Mouse (Mus musculus) stomach, postnatal 0 days (tissue): ENCODE measurements at regions not wholly inside any gene's neighbourhood (a gene's known extent, or its start where the extent isn't known, plus 50 kb on each side); places are given as distances from the start of the nearest gene placed in this dataset.

ENCODE experiments used
- ATAC-seq: fragments of 200-750 bp; cut with Nextera tagmentation; 2 replicates; pipeline ENCODE4 v1.8.0; 2017; ENCODE audit not compliant: low FRiP score, low TSS enrichment
- DNase-seq: peaks from one replicate; pipeline ENCODE4 v3.0.0-alpha.2; 2016; ENCODE audit warnings: low spot score
- H3K27ac ChIP-seq: fragments of 300-500 bp; sonication (generic); replicated peaks from 2 replicates; pipeline ENCODE4 v1.5.1; 2014; ENCODE audit warnings: mild to moderate bottlenecking, control low read depth
- H3K27me3 ChIP-seq: fragments of 300-500 bp; sonication (generic); 2 replicates; pipeline ENCODE4 v1.6.1; 2014; ENCODE audit warnings: low read length; ENCODE audit not compliant: control insufficient read depth, insufficient read depth
- H3K36me3 ChIP-seq: fragments of 300-500 bp; sonication (generic); 2 replicates; pipeline ENCODE4 v1.6.1; 2014; ENCODE audit warnings: low read length, mixed read lengths; ENCODE audit not compliant: control insufficient read depth, insufficient read depth
- H3K4me1 ChIP-seq: fragments of 300-500 bp; sonication (generic); replicated peaks from 2 replicates; pipeline ENCODE4 v1.6.1; 2014; ENCODE audit warnings: antibody characterized with exemption; ENCODE audit not compliant: control insufficient read depth, insufficient read depth
- H3K4me2 ChIP-seq: fragments of 300-500 bp; sonication (generic); replicated peaks from 2 replicates; pipeline ENCODE4 v1.6.1; 2014; ENCODE audit warnings: low read depth, mild to moderate bottlenecking, control low read depth, moderate library complexity
- H3K4me3 ChIP-seq: fragments of 300-500 bp; sonication (generic); 2 replicates; pipeline ENCODE4 v1.5.1; 2014; ENCODE audit warnings: low read depth, low read length, control low read depth
- H3K9ac ChIP-seq: fragments of 300-500 bp; sonication (generic); 2 replicates; pipeline ENCODE4 v1.6.1; 2014; ENCODE audit warnings: mild to moderate bottlenecking, low read length, control low read depth, mixed read lengths
- H3K9me3 ChIP-seq: fragments of 300-500 bp; sonication (generic); 2 replicates; pipeline ENCODE4 v1.6.1; 2016; ENCODE audit warnings: low read length; ENCODE audit not compliant: control insufficient read depth
- CTCF ChIP-seq: IDR thresholded peaks from 2 replicates; pipeline ENCODE4 v1.5.1; 2016; ENCODE audit warnings: antibody characterized with exemption, low read depth, mild to moderate bottlenecking, moderate library complexity
- EP300 ChIP-seq: optimal IDR thresholded peaks from 2 replicates; pipeline ENCODE3; 2016; ENCODE audit warnings: antibody characterized with exemption
- WGBS: fragments of 180-500 bp; shearing (Covaris S2); extraction: QIAGEN DNeasy Blood & Tissue Kit; methylation state at CpG from one replicate; pipeline ENCODE4 v1.1.7; 2014; 5-methylcytosine and 5-hydroxymethylcytosine counted together

DNA sequence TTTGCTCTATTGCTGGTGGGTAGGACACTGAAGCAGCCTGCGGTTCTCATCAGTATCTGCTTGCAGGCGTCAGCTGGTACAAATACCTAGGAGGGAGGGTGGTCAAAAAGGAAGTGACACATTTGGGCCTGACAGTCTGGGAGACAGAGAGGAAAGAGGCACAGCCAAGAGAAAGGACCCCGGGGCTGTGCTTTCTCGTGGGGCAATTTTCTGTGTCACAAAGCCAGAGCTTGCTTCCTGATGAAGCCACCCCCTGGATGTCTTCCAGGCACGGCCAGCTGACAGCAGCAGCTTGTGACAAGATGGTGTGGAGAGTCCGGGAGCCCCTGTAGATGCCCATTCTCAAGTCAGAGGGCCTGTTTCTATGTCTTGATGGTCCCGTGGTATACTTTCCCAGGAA lies 1181.8 kb upstream of the A1bg start:
- Histone ChIP-seq H3K36me3 (no peaks in the 10 kb centered on the region), H3K4me2 (no peak overlapping the region), H3K4me3 (no peak overlapping the region), H3K9me3 (no peaks in the 10 kb centered on the region), H3K27me3 (no peaks in the 10 kb centered on the region), H3K9ac (no peak overlapping the region), H3K27ac (no peak overlapping the region), H3K4me1 (no peaks in the 10 kb centered on the region)
- no peak for DNase-seq
- no peak for TF ChIP-seq EP300
- no peak for TF ChIP-seq CTCF
- ATAC-seq = no peak
- WGBS = 68% methylated on average over 7 of the region's 7 CpGs

DNA sequence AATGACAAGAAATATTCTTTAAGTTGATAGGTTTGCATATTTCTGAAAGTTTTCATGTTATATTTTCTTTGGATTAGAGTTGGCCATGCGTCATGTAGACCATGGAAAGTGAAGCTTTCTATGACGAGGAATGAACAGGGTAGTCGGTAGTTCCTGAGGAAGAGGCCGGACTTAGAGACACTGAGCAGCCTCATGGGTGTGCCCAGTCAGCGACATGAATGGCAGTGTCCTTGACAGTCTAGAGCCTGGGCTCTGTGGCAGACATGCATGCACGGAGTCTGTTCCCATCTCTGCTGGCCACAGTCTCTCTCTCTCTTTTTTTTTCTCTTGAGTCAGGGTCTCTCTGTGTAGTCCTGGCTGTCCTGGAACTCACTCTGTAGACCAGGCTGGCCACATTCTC lies 1176.9 kb upstream of the A1bg start:
- TF ChIP-seq CTCF (no peak), EP300 (no peak)
- no peaks in the 10 kb centered on the region for H3K36me3 ChIP-seq
- H3K4me3 ChIP-seq = no peak overlapping the region
- no peaks in the 10 kb centered on the region for H3K27me3 ChIP-seq
- no peak for DNase-seq
- H3K4me2 ChIP-seq = no peak overlapping the region
- WGBS = 74% methylated on average over 6 of the region's 6 CpGs
- no peaks in the 10 kb centered on the region for H3K4me1 ChIP-seq
- no peaks in the 10 kb centered on the region for H3K9me3 ChIP-seq
- no peak overlapping the region for H3K27ac ChIP-seq
- no peak for ATAC-seq
- H3K9ac ChIP-seq = no peak overlapping the region

DNA sequence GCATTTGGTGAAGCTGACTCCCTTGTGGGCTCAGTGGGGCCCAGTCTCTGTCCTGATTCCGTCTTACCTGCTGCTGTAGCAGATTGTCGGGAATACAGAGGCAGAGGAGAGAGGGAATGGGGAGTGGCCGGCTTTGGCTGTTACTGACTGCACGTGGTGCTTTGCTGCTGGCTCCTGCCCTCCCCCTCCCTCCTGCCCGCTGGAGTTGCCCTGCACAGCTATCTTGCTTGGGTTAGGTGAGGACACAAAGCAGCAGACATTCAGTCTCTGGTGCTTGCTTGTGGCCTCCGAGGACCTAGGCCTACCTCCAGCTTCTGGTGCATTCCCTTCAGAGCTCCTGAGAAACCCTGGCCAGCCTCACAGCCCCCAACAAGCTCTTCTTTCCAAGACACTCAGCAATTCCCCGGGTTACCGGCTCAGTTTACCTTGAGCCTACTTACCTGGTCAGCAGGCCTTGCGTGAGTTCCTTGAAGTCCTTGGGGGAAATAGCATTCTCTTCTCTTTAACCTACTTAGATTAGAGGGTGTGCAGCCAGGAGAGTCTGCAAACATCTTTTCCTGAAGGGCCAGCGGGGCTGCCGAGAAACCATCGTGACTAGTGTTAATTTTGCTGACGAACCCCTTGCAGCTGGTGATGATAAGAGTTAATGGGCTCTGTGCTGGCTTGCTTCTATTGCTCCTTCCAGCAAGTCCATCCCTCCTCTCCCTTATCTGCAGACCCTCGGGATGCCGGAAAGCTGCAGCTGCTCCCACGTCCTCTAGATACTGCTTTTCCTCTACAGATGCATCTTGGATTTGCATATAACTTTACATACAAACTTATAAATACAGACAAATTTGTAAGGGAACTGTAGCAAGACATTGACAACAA lies 1176.2 kb upstream of the A1bg start:
- no peaks in the 10 kb centered on the region for H3K27me3 ChIP-seq
- H3K4me2 ChIP-seq = no peak overlapping the region
- DNase-seq (peak; percentile 84), ATAC-seq (peak; percentile 93)
- TF ChIP-seq CTCF (no peak), EP300 (no peak)
- H3K27ac ChIP-seq = peak overlapping the region; percentile 58; the same call in 1 of the 2 replicates
- H3K9me3 ChIP-seq = no peaks in the 10 kb centered on the region
- no peak overlapping the region for H3K4me3 ChIP-seq
- H3K4me1 ChIP-seq = no peaks in the 10 kb centered on the region
- no peaks in the 10 kb centered on the region for H3K36me3 ChIP-seq
- H3K9ac ChIP-seq = no peak overlapping the region
- WGBS = 41% methylated on average over 16 of the region's 16 CpGs

DNA sequence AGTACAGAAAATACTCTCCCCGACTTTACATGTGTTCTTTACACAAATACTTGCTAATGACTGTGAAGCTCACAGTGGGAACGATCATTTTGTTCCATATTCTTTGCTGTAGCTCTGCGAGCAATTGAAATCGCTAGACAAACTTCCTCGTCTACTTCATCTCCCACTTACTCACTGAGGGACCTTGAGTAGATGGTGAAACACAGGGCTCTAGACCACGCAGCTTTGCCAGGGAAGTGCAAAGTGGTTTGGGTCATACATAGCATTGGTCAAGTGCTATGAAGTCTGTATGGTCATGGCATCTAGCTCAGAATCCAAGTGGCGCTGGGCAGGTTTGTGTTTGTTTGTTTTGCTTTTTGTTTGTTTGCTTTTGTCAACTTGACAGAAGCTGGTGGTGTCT lies 1174.0 kb upstream of the A1bg start:
- H3K36me3 ChIP-seq = no peaks in the 10 kb centered on the region
- DNase-seq (no peak), ATAC-seq (no peak)
- TF ChIP-seq EP300 = no peak
- no peak for TF ChIP-seq CTCF
- H3K9me3 ChIP-seq = no peaks in the 10 kb centered on the region
- no peak overlapping the region for H3K4me2 ChIP-seq
- H3K4me1 ChIP-seq = no peaks in the 10 kb centered on the region
- H3K9ac ChIP-seq = no peak overlapping the region
- H3K27me3 ChIP-seq = no peaks in the 10 kb centered on the region
- 88% methylated on average over 7 of the region's 7 CpGs for WGBS
- H3K4me3 ChIP-seq = no peak overlapping the region
- H3K27ac ChIP-seq = no peak overlapping the region

DNA sequence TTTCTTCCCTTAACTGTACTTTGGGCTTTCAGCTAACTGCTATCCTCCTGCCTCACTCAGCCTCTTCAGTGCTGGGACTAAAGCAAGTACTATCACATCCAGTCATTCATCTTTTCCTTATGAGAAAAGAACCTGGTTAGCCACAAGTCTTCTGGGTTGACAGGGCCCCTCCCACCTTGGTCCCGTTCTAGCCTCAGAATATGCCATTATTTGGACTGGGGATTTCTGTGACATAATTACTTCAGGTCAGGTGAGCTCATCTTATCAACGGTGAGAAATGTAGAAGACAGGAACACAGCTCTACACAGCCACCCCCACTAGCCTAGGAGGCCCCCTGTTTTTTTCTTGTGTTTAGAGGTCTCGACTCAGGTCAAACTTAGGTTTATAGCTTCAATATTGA lies 1172.4 kb upstream of the A1bg start:
- no peak overlapping the region for H3K4me3 ChIP-seq
- WGBS = 85% methylated on average over 3 of the region's 3 CpGs
- ATAC-seq = no peak

DNA sequence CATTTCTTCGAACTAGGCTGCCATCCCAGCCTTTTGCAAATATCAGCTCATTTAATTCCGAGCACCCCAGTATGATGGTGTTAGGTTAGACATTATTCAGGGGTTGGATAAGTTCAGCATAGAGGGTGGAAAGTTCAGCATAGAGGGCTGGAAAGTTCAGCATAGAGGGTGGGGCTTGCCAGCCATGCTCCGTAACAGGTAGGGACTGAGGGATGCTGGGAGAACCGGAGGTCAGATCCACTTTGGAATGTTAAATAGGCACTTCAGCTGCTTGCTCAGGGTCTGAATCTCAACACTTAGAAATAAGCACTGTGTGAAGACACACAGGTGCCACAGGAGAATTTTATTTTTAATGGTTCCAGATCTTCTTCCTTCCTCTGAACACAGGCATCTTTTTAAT lies 1170.9 kb upstream of the A1bg start:
- Histone ChIP-seq H3K4me2 (no peak overlapping the region), H3K9me3 (no peaks in the 10 kb centered on the region), H3K9ac (no peak overlapping the region), H3K4me3 (no peak overlapping the region), H3K27me3 (no peaks in the 10 kb centered on the region), H3K4me1 (no peaks in the 10 kb centered on the region), H3K36me3 (no peaks in the 10 kb centered on the region), H3K27ac (no peak overlapping the region)
- TF ChIP-seq EP300 (no peak), CTCF (no peak)
- no peak for ATAC-seq
- no peak for DNase-seq
- WGBS = 76% methylated on average over 4 of the region's 4 CpGs

More for the DNA sequence above, 1172.4 kb upstream of the A1bg start:
- Histone ChIP-seq H3K27ac (no peak overlapping the region), H3K36me3 (no peaks in the 10 kb centered on the region), H3K4me2 (no peak overlapping the region), H3K9me3 (no peaks in the 10 kb centered on the region), H3K4me1 (no peaks in the 10 kb centered on the region), H3K27me3 (no peaks in the 10 kb centered on the region), H3K9ac (no peak overlapping the region)
- TF ChIP-seq CTCF (no peak), EP300 (no peak)
- DNase-seq = no peak
